Mouse (Mus musculus) left cerebral cortex, postnatal 10 days (tissue): ENCODE data around the gene Gas2l2. TPM values are rescaled to one million over a fixed set of nuclear protein-coding genes. Genes with fewer than 3 reads are reported as not detected.

Source experiments
- DNase-seq, 2 experiments: peaks; one replicate each; pipeline ENCODE4 v3.0.0; 2021 to 2022; ENCODE audit warnings: low spot score in 2 of 2, mixed read lengths in 1 of 2; ENCODE audit errors: extremely low spot score in 1 of 2
- intact Hi-C: fragments of 180-260 bp; cut with DNase I; formaldehyde crosslinking; loops from one replicate; pipeline ENCODE4 v1.15.1; 2025
- total RNA-seq, 2 experiments: library from RNA; stranded (reverse); gene quantifications; 2 replicates each; pipeline ENCODE4 v1.2.3; 2021

The Gas2l2 gene
- total RNA-seq, 2 experiments from 2014 or later, result 0.18 TPM; not detected in 1

DNA sequence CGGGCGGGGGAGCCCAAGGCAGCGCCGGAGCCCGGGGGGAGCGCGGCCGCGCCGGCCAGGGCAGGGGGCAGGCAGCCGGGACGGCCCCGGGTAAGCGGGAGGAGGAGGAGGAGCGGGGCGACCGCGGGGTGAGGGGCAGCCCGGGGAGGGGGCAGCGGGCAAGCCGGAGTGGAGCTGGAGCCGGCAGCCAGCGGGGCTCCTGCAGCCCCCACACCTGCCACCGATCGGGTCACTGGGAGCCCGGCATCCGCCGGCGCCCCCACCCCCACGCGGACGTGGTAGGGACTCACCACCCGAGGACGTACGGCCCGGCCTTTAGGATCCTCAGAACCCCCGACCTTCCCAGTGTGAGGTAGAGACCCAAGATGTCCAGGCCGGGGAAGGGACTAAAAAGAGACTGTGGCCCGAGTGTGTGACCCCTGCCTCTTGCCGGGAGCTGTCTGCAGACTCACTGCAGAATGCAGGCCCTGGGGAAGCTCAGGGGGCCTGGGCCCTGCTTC lies 19.4 kb downstream of the Gas2l2 start:
- intact Hi-C loops, result loop anchor here (5.0 kb wide), 1 partner anchor 43 kb away; no protein-coding TSS in a partner anchor
- DNase-seq, result peak in 1 of 2 experiments; percentile 49

DNA sequence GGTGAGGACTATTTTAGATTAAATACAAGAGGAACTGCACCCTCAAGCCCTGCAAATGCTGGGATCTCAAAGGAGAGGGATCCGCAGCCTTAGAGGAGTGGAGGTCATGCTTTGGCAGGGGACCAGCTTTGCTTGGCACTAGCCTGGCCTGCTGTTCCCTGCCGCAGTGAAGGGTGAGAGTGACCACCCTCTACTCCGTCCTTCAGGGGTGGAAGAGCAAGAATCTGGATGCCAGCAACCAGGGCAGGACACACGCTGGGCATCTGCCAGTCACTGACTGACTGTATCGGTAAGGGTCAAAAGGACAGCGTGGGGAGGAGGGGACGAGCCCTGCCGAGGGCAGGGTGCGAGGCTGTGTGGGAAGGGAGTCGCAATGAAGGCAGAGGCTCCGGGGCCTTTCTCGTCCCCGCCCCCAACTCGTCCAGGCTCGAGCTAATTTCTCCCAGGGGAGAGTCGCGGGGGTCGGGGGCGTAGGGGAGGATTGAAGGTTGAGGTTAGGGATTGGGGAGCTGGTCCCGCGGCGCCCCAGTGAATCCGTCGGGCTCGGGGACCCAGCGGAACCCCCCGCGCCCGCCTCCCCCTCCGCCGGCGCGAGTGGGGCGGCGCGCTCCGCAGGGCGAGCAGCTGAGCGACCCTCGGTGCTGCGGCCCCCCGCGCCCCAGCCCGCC lies 20.0 kb downstream of the Gas2l2 start, which contains the start of gene Rasl10b:
Gene Rasl10b, plus strand, starts transcription at position 51 of the 668 bp plus-strand sequence.
- DNase-seq, result peak in 1 of 2 experiments; percentile 62

DNA sequence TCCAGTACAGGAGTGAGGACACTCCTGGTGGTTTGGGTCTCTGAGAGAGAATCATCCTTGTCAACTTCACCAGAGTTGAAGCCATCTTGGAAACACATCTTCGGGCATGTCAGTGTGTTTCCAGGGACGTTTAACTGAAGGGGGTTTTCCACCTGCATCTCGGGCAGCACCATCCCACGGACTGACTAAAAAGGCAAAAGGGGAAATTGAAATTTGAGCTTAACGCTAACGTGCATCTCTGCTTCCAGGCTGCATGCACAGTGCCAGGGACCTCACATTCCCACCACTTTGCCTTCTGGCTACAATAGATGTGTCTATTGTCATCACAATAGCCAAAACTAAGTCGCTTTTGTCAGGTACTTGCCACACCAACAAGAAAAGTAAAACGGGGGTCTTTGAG lies 21.0 kb downstream of the Gas2l2 start:
- DNase-seq, result no peak
- intact Hi-C loops, result loop anchor here (5.0 kb wide), 1 partner anchor 41 kb away; no protein-coding TSS in a partner anchor

More for the DNA sequence above, 20.0 kb downstream of the Gas2l2 start, which contains the start of gene Rasl10b:
- intact Hi-C loops, result loop anchor here (5.0 kb wide), 1 partner anchor 42 kb away; no protein-coding TSS in a partner anchor

DNA sequence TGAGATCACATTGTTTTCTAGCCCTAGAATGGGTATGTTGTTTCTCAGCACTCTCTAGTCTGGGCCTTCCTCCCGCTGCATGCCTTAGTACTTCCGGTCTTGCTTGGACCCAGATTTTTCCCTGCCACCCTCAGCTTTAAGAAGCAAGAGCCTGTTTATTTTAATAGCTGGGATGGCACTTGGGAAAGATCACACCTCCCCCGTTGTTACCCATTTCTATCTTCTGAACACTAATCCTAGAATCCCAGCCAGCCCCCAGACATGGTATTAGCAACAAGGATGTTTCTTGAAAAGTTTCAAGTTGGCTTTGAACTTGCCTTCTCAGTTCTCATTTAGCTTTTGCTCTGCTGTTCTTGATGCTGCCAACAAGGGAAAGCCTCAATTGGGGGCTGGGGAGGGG lies 22.9 kb downstream of the Gas2l2 start:
- DNase-seq, result no peak
- intact Hi-C loops, result loop anchor here (5.0 kb wide), 1 partner anchor 39 kb away; no protein-coding TSS in a partner anchor

DNA sequence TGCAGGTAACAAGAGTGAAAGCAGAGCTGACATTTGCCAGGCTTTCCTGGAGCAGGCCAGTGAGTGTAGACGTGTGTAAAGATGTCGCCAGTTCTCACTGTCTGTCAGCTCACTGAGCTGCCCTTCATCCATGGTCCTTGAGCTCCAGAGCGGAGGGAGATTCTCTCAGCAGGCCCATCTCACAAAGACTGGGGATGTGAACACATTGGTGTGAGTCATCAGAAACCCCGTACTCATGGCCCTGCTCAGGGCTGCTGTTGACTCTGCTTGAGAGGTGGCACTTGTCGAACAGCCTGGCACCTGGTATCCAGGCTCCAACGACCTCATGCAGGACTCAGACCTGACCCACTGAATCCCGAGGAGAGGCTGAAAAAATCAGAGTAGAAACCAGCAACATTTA lies 25.5 kb downstream of the Gas2l2 start:
- no peak for DNase-seq
- intact Hi-C loops, result no loop called here

DNA sequence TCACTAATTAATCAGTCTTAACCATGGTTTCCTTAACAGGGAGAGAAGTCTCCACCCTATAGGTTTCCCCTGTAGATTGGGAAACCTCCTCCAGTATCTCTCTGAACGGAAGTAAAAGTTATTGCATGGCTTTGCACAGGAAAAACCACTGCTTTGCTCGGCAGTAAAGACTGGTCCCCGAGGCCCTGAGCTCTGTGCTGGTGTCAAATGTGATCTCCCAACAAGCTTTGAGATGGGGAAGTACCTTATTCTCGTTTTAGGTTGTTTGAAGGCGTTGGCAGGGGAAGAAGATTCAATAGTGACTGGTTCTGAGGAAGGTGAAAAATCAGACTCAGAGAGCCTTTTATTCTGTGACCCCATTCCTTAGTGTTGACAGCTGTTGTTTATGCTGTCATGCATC lies 30.5 kb downstream of the Gas2l2 start:
- DNase-seq, result no peak
- intact Hi-C loops, result no loop called here

DNA sequence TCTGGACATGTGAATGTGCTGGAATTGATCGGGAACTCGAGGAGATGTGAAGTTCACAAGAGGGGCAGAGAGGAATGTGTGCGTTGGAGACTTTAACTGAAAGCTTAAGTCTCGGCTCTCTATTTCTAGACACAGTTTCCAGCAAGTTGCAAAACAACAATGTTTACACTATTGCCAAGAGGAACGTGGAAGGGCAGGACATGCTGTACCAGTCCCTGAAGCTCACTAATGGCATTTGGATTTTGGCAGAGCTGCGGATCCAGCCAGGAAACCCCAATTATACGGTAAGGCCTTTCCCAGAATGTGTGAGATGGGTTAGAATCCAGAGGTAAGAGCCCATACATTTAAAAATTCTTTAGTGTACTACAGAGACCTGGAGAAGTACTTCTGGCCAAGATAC lies 31.6 kb downstream of the Gas2l2 start:
- no peak for DNase-seq
- intact Hi-C loops, result no loop called here

DNA sequence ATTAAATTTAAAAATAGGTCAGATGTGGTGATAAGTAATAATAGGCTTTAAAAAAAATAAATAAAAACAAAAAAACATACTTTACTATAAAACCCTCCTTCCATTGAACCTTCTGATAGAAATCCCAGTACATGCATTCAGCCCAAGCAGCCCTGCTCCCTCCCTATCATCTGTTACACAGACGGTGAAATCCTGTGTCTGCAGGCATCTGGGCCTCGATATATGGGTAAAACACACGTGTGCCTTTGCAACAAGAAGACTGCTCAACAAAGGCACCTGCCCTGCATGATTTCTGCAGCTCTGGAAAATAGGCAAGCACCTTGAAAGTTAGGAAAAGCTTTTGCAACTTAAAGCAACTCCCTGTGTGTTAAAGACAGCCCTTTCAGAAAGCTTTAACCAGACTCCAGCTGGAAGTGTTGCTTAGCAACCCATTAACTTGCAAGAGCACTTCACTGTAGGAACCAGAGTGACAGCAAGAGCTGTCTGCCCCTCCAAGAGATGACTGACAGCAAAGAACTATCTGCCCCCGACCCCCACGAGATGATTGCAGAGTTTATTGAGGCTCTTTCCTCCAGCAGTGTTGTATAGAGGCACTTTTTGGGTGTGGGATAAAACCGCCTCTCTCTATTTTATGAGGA lies 34.3 kb downstream of the Gas2l2 start:
- DNase-seq, result no peak
- intact Hi-C loops, result no loop called here

DNA sequence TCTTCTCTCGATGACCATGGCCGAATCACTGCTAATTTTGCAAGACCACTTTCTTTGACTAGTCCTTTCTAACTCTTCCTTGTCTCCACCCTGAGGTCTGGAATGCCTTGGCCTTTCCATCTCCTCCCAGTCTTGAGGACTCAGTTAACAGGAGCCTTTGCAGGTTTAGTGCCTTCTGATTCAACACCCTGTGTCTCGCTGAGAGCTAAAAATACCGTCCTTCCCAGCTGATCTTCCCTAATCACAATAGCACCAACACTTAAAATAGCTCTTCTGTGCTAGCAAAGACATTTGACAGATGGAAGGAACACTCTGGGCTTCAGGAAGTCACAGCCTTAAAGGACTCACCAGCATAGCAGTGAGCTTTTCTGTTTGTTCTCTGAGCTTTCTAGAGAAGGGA lies 36.2 kb downstream of the Gas2l2 start:
- intact Hi-C loops, result no loop called here

DNA sequence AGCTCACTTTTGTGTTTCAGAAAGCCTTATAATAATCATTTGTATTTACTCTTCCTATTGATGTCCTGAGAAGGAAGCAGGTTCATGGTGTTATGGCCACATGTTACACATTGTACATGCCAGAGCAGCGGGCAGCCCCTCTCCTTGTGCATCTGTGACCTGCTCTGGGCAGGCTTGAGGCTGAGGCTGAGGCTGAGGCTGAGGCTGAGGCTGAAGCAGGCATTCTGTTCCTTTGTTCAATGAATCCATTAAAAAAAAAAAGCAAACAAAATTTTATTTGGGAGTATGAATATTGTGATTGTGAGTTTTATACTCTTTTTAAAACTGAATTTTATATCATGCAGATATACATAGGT lies 45.7 kb downstream of the Gas2l2 start:
- no peak for DNase-seq
- intact Hi-C loops, result no loop called here

More for the DNA sequence above, 36.2 kb downstream of the Gas2l2 start:
- DNase-seq, result no peak

DNA sequence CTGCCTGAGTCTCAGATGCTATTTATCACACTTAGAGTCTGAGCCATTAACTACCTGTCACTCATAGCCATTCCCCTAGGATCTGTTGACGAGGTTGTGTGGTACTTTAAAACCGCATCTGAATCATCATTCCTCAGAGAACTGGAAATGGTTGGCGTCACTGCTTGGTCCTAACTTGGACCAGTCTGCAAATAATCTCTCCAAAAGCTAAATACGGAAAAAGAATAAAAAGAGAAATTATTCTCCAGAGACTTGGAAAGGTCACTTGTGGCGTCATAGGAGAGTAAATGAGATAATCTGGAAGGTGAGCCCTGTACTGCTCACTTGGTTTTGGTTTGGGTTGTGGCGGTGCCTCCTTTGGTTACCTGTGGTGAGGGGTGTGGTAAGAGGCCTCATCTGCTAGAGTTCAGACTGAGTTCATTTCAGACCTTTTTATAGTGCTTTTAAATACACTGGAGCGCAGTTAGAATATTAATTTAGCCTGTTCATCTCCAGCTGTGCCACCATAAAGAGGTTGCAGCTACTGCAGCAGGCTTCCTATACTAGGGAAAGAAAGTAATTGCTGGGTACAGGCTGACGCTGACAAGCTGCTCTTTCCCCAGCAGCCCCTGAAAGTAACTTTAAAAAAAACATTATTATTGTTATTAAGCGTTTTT lies 46.3 kb downstream of the Gas2l2 start:
- intact Hi-C loops, result no loop called here
- no peak for DNase-seq

DNA sequence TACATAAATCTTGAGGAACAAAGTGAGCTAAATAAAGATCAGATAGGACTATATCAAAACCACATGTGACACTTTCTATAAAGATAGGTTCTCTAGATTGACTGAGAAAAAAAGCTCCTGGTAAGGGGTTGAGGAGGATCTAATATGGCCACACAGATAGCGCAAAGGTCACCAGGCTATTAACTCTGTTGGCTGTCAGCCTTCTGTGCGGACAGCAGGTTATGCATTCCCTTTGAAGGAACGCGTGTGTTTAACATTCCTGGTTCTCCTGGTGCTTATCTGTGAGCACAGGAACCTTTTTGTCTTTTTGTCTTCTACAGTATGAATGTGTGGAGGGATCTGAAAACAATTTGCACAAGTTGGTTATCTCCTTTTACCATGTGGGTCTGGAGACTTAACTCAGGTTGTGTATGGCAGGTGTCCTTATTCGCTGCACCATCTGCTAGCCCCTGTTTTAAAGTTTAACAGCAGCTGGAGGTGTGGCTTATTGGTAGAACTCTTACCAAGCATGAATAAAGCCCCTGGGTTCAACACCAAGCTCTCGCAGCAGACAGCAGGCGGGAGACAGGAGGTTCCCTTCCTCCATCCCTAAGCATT lies 49.4 kb downstream of the Gas2l2 start:
- intact Hi-C loops, result no loop called here
- DNase-seq, result no peak

Other genes with a start within 250 kb of the Gas2l2 start
- gene Slfn3, start 238.1 kb downstream of the Gas2l2 start, total RNA-seq, result under 1 TPM; 0.19 to 0.32 TPM
- gene Slfn14, start 142.7 kb downstream of the Gas2l2 start, total RNA-seq, result under 1 TPM in 1 of 2 experiments, not detected in 1; 0.11 TPM
- 100 to 1,000 TPM; 326 to 342 TPM for gene Ap2b1, start 130.4 kb downstream of the Gas2l2 start, total RNA-seq
- 10 to 100 TPM in 1 of 2 experiments, 1 to 10 TPM in 1; 7.2 to 11.8 TPM for gene Pex12, start 126.9 kb downstream of the Gas2l2 start, total RNA-seq
- gene Rasl10b, start 20.3 kb downstream of the Gas2l2 start, total RNA-seq, result 100 to 1,000 TPM; 191 to 201 TPM
- gene 1700020L24Rik, start 8.2 kb upstream of the Gas2l2 start, total RNA-seq, result not detected
- gene Mmp28, start 33.6 kb upstream of the Gas2l2 start, total RNA-seq, result 1 to 10 TPM; 3.4 to 4.0 TPM
- gene Taf15, start 43.6 kb upstream of the Gas2l2 start, total RNA-seq, result 10 to 100 TPM; 68.8 to 71.9 TPM
- gene Heatr9, start 92.7 kb upstream of the Gas2l2 start, total RNA-seq, result not detected
- gene Ccl5, start 101.1 kb upstream of the Gas2l2 start, total RNA-seq, result not detected
- gene Ccl9, start 149.2 kb upstream of the Gas2l2 start, total RNA-seq, result 1 to 10 TPM; 1.5 to 3.6 TPM
- 1 to 10 TPM in 1 of 2 experiments, under 1 TPM in 1; 0.97 to 1.6 TPM for gene Ccl6, start 163.6 kb upstream of the Gas2l2 start, total RNA-seq
- not detected for gene Rpl9-ps1, start 216.2 kb upstream of the Gas2l2 start, total RNA-seq
- gene Ccl3, start 219.9 kb upstream of the Gas2l2 start, total RNA-seq, result under 1 TPM in 1 of 2 experiments, not detected in 1; 0.81 TPM
- not detected for gene Ccl4, start 233.1 kb upstream of the Gas2l2 start, total RNA-seq